In genomic region chr16:3744186-3744700, GRCm38 (mm10) we compare ENCODE assay signal across 8 mouse cellular contexts. TPM values are rescaled to one million over a fixed set of nuclear protein-coding genes. Genes with fewer than 3 reads are reported as not detected.
DNase-seq lines count a peak whose midpoint lies in the region; ATAC-seq lines count a peak whose summit lies in the region.

No protein-coding gene starts in this region.

- WGBS in hindbrain, embryonic 16.5 days = under 1% methylated on average over 32 of the region's 32 CpGs
- under 1% methylated on average over 32 of the region's 32 CpGs for WGBS in midbrain, embryonic 10.5 days

- H3K27me3 ChIP-seq in hindbrain, embryonic 16.5 days (replicated peaks; ENCODE audit: control insufficient read depth, insufficient read depth, low read length) = no peaks in the 10 kb centered on the region
- no peaks in the 10 kb centered on the region for H3K27me3 ChIP-seq in midbrain, embryonic 10.5 days (ENCODE audit: low read depth, poor library complexity, severe bottlenecking)

- peaks cover 21% of the 10 kb centered on the region for H3K4me1 ChIP-seq in hindbrain, embryonic 16.5 days (ENCODE audit: control insufficient read depth, insufficient read depth, low read depth, low read length)
- peaks cover 24% of the 10 kb centered on the region for H3K4me1 ChIP-seq in midbrain, embryonic 10.5 days

- peak overlapping the region; percentile 99 for H3K4me2 ChIP-seq in hindbrain, embryonic 16.5 days (ENCODE audit: low read length)

- peak; percentile 58 for DNase-seq in cerebellum, adult 9-10 months
- no peak for DNase-seq in cerebellum, adult 11 months
- peak; percentile 74 for DNase-seq in urinary bladder, adult 2 months (ENCODE audit: low spot score)
- DNase-seq in urinary bladder, postnatal 10 days (ENCODE audit: low spot score) = no peak
- no peak for DNase-seq in midbrain, embryonic 10.5 days (ENCODE audit: low spot score)
- no peak for DNase-seq in retina, postnatal 1 day
- DNase-seq in kidney, adult 8-10 months = no peak

- H3K27ac ChIP-seq in hindbrain, embryonic 16.5 days (ENCODE audit: low read depth, low read length) = peak overlapping the region; percentile 83
- peak overlapping the region; percentile 90 for H3K27ac ChIP-seq in midbrain, embryonic 10.5 days (replicated peaks)

- H3K9ac ChIP-seq in hindbrain, embryonic 16.5 days (ENCODE audit: low read depth, low read length) = peak overlapping the region; percentile 90

- ATAC-seq in hindbrain, embryonic 16.5 days = no peak

- H3K4me3 ChIP-seq in hindbrain, embryonic 16.5 days (ENCODE audit: low read length) = peak overlapping the region; percentile 77
- peak overlapping the region; percentile 91 for H3K4me3 ChIP-seq in midbrain, embryonic 10.5 days

- H3K36me3 ChIP-seq in hindbrain, embryonic 16.5 days (ENCODE audit: control insufficient read depth, insufficient read depth, low read length) = peaks cover 29% of the 10 kb centered on the region
- H3K36me3 ChIP-seq in midbrain, embryonic 10.5 days = peaks cover 40% of the 10 kb centered on the region

- peaks cover 9% of the 10 kb centered on the region for H3K9me3 ChIP-seq in hindbrain, embryonic 16.5 days (ENCODE audit: control insufficient read depth, low read length)
- H3K9me3 ChIP-seq in midbrain, embryonic 10.5 days (replicated peaks) = peaks cover 18% of the 10 kb centered on the region

RNA-seq across cellular contexts. Expression of gene Zfp263, which starts 0.3 kb away (rescaled TPM):
- 19.3 and 20.8 TPM in 2 replicates for polyA plus RNA-seq in urinary bladder, adult 2 months (2012; rRNA removed)
- polyA plus RNA-seq in hindbrain, embryonic 16.5 days (2015; fragmentation: Nextera tagmentation; extraction: Ambion mirVana) = 40.6 and 47.5 TPM in 2 replicates
- 49.1 and 54.7 TPM in 2 replicates for polyA plus RNA-seq in midbrain, embryonic 10.5 days (2016; fragmentation: Nextera tagmentation; extraction: Ambion mirVana)

RNA-seq across cellular contexts. Expression of gene Mefv, which starts 26.3 kb away (rescaled TPM):
- polyA plus RNA-seq in urinary bladder, adult 2 months (2012; rRNA removed) = 0.22 and 0.29 TPM in 2 replicates
- not detected in 2 replicates for polyA plus RNA-seq in hindbrain, embryonic 16.5 days (2015; fragmentation: Nextera tagmentation; extraction: Ambion mirVana)
- not detected in 2 replicates for polyA plus RNA-seq in midbrain, embryonic 10.5 days (2016; fragmentation: Nextera tagmentation; extraction: Ambion mirVana)

Comparison
In these comparisons a context has a peak if more than half of its experiments do, and no peak if none do; other contexts are left out.
1. DNase-seq: peak in cerebellum, adult 9-10 months (single experiment) and urinary bladder, adult 2 months (single experiment); none in cerebellum, adult 11 months (single experiment), urinary bladder, postnatal 10 days (single experiment), midbrain, embryonic 10.5 days (single experiment), retina, postnatal 1 day (single experiment) and kidney, adult 8-10 months (0 of 2).